Mouse (Mus musculus): ENCODE data around the gene Trappc6a.

DNA sequence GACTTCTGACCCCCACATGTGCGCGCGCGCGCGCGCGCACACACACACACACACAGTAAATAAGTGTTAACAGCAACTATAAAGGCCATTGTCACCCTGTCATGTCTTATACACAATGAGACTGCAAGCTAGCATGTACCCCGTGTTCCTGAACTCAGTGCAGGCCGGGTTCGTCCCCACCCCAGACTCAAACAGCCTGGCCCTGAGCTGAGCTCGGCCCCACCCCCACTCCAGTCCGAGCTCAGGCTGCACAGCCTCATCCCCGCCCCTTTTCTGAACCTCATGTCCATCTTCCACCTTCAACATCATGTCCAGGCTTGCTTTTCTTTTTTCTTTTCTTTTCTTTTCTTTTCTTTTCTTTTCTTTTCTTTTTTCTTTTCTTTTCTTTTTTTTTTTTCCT lies 37.9 kb upstream of the Trappc6a start:
- TF ChIP-seq CTCF (IDR thresholded peaks at IDR 0.05; ENCODE audit: control insufficient read depth, insufficient read depth, insufficient replicate concordance, low read depth, low read length) (no peak), POLR2A (IDR thresholded peaks at IDR 0.05; ENCODE audit: control insufficient read depth, low read depth, low read length) (no peak)
